Mouse (Mus musculus) cortical plate, adult 2 months (tissue): ENCODE results near the gene Havcr2.

Experiments
- CTCF ChIP-seq: fragments of 200-500 bp; IDR thresholded peaks from 2 replicates; pipeline ENCODE4 v1.5.1; 2011; ENCODE audit warnings: mild to moderate bottlenecking, control low read depth, low read length; ENCODE audit not compliant: insufficient read depth; ENCODE audit errors: extremely low read depth
- POLR2A ChIP-seq: fragments of 200-500 bp; IDR thresholded peaks from 2 replicates; pipeline ENCODE4 v1.6.1; 2011; ENCODE audit warnings: mild to moderate bottlenecking, low read length, control low read depth; ENCODE audit not compliant: insufficient read depth; ENCODE audit errors: extremely low read depth

DNA sequence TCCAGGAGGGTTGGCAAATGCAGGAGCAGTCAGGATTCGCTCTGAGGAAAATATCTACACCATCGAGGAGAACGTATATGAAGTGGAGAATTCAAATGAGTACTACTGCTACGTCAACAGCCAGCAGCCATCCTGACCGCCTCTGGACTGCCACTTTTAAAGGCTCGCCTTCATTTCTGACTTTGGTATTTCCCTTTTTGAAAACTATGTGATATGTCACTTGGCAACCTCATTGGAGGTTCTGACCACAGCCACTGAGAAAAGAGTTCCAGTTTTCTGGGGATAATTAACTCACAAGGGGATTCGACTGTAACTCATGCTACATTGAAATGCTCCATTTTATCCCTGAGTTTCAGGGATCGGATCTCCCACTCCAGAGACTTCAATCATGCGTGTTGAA, 24.6 kb downstream of the Havcr2 start:
- no peak for TF ChIP-seq CTCF
- TF ChIP-seq POLR2A: no peak
